Mouse (Mus musculus): ENCODE measurements around the gene Arhgef17. TPM values are rescaled to one million over a fixed set of nuclear protein-coding genes. Genes with fewer than 3 reads are reported as not detected.

Gene Arhgef17
- total RNA-seq, 1 experiment from 2014 or later = 43.9 TPM

DNA sequence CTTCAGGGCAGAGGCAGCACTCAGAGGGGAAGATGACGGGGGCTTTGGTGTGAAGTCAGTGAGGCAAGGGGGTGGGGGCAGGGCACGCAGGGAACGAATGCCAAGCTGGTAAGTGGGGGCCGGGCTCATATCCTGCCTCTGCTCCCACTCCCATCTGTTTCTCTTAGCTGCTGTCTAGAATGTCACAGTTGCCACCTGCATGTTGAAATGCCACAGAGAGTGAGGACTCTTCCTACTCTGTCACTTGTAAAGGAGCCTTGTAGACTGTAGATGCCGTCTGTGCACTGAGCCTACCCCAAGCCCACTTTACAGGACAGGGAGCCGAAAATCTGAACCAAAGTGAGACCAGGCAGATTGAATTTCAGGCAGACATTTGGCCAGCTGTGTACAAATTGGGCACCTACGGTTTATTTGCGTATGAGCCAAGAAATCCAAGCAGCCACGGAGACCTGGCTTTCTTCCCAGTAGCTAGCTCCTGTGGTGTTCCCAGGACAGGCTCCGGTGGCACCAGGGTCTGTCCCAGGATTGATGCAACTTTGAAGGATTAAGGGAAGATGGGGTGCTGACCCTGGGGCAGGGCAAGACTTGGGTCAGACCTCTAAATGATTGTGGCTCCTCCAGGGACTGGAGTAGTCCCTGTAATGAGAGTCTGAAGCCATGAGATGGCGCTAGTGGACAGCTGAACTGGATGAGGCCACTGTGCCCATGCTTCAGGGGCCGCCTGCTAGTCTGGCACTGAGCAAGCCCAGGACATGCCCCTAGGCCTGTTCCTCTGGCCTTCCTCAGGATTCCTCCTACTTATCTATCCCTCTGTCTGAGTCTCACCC is 11.1 kb upstream of the Arhgef17 start:
- peak; percentile 83 for DNase-seq

DNA sequence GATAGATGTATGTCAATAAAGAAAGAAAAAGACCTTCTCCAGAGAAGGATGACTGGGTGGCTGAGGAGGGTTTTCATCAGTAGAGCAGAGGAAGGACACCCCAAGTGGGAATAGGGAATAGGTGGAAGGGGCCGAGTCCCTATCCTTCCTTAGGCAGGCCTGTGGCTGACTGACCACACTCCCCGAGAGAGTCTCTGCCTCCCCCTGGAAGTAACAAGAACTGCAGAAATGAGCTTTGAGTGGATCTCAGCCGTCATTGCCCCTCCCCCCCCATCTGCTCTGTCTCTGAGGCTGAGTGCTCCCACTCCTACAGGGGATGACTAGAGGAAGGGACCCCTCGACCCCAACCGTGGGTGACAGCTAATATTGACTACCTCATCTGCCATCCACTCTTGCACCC is 9.3 kb upstream of the Arhgef17 start:
- no peak for DNase-seq

- DNase-seq = peak; percentile 3
Measured at GRCm38 (mm10) chr7:100938106-100938505, 6.2 kb upstream of the Arhgef17 start.

DNA sequence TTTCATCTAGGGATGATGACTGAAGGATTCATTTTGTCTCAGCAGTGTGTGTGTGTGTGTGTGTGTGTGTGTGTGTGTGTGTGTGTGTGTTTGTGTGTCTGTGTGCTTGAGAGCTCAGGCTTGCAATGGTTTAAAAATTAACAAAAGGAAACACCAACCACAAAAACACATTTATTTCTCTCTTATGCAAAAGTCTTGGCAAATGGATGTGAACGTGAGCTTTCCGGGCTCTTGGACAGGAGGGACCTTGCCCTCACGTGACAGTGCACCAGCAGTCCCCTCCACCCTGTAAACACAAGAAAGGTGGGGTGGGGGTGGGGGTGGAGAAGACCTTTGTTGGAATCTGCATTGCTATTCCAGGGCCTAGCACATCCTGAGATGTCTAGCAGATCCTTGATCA is 5.6 kb upstream of the Arhgef17 start:
- peak; percentile 1 for DNase-seq

GRCm38 (mm10) chr7:100933520-100933919 is 1.6 kb upstream of the Arhgef17 start:
- no peak for DNase-seq

GRCm38 (mm10) chr7:100932481-100933007 is 637 bp upstream of the Arhgef17 start:
- peak; percentile 91 for DNase-seq

DNA sequence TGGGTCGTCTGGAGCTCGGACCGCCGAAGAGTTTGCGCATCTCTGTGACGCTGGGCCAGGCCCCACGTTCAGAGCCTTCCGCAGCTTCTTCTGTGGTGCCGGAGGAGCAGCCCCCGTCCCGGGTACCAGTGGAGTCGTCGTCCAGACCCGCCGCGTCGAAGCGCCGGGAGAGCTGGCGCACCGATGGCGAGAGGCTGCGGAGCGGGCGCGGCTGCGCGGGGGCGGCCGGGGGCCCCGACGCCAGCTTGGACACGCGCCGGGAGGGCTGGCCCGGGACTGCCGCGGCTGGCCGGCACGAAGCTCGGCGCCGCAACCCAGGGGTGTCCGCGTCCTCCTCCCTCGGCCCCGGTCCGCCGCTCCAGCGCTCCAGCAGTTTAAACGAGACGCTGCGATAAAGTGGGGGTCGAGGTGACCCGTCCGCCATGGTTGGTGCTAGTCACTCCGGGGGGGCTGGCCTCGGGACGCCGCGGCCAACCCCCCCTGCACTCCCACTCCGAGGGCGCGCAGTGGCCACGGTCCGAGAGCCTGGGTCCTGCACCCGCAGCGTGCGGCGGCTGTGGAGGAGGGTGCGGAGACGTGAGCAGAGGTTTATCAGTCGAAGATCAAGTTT is 486 bp downstream of the Arhgef17 start:
- DNase-seq = peak; percentile 69

DNA sequence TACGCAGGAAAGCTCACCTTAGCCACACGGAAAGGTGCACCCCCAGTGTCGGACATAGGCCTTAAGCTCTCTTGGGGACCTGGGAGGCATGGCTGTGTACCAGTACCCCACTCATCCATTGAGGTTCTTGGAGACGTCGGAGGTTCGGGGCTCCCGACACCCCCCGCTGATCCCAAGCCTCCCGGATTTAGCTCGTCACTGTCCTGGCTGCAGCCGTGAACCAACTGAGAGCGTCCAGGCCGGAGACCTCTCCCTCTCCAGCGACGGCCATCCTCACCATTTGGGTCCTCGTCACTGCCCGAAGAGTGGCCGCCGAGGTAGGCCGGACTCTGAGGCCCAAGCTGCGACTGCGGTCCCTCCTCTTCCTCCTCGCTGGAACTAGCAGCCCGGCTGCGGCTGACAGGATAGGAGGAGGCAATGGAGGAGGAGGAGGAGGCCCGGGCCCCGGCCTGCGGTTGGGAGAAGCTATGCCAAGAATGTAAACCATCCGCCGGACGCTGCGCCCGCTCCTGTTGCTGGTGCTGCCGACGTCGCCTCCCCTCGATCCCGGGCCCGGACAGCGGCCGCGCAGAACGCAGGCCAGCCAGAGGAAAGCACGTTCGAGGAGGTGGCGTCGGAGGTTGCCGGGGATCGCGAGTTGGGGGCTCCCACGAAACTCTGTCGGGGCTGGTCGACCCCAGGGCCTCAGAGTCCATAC is 1.1 kb downstream of the Arhgef17 start:
- DNase-seq = peak; percentile 74

DNA sequence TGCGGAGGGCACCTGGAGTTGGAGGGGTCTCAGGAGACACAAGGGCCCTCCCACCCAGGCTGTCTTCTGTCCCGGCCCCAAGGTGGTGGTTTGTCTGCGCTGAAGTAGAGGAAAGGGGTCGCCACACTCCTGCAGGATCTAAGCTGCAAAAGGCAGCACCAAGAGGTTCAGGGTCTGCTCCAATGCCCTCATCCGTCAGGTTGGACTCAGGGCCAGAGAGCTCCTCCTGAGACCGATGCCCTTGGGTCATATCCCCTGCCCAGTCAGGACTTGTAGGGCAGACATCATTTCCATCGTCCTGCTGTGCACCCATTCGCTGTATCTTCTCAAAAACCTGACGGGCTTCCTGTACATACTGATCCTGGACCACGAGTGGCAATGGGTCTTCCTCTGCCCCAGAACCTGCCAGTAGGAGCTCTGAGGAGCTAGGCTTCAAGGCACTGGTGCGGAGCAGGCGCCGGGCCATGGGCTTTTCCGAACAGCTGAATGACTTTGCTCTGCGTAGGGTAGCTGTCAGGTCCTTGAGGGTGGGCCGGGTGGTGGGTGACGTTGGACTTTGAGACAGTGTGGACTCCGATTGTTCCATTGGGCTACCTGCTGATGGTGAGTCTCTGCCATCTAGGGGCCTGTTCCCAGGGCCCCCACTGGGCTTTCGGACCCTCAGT is 2.1 kb downstream of the Arhgef17 start:
- DNase-seq = no peak

DNA sequence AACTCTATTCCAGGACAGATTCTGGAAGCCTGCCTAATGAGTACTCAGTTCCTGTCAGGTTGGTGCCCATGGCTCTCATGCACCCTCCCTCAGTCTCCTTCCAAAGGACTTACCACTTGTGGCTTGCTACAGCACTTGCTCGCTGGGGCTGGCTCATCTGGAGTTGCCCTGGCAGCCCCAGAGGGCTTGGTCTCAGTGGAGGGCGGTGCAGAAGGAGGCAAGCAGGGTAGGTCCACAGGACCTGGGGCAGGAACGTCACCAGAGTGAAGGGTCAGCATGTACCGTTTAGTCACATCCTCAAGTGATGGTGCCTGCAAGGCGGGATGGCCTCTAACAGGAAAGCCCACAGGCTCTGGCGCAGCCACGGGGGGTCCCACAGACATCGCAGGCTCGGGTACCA is 3.5 kb downstream of the Arhgef17 start:
- DNase-seq = peak; percentile 43

DNA sequence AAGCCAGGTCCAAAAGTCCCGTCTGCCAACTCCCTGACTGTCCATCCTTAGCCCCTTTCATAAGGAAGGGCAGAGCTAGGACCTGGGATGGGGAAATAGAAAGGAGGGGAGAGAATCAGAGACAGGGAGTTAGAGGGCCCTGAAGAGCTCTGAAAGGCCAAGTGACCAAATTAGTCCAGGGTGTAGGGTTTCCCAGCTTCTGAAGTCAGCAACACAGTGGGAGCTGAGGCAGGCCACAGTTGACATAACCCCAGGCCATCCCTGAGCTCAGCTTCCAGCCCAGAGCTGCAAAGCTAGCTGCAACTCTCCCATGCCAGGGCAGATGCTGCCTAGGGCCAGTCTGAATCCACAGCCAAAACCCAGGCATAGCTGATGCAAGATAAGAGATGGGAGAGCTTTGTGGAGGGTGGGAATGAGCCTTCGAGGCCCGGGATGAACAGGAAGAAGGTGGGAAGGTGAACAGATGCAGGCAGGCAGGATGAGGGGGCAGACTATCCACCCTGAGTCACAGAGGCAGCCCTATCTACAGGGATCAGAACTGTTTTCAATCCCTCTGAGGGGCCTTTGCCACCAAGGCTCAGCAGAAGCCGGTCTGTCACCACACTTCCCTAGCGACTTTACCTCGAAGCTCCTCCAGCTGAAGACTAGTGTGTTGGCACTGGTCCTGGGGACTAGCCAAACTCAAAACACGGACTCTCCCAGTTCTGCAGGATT is 4.5 kb downstream of the Arhgef17 start:
- DNase-seq = peak; percentile 26

- DNase-seq = no peak
Measured at GRCm38 (mm10) chr7:100926311-100926923, 5.5 kb downstream of the Arhgef17 start.

DNA sequence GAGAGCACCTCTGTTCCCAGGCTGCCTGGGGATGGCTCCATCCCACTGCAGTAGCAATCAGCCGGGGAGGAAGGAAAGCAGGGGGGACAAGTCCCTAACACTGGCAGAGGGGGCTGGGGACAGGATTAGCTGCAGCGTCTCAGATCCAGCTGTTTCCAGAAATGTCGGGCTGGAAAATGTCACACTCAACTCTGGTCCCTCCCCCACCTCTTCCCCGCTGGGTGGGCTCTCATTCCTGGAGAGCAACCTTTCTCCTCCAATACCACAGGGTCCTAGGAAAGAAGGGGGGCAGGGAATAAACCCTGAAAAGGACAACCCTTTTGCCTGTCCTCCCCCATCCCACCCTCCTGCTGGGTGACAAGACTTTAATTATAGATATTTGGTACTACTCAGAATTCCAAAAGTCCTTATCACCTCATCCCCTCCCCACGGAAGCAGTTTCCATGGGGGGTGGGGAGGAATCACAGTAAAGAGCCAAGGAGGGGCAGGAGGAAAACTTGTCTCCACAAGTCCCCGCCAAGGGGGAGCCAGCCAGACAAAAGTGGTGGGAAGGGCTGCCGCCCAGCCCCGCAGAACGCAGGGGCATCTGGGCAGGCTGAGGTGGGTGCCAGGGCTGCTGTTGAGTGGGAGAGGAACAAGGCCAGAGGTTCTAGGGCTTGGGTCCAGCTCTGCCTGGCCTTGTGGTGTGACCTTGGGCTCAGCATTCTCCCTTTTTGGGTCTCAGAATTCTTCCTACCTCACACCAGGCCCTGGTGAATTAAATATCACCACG is 7.0 kb downstream of the Arhgef17 start:
- DNase-seq = peak; percentile 49

DNA sequence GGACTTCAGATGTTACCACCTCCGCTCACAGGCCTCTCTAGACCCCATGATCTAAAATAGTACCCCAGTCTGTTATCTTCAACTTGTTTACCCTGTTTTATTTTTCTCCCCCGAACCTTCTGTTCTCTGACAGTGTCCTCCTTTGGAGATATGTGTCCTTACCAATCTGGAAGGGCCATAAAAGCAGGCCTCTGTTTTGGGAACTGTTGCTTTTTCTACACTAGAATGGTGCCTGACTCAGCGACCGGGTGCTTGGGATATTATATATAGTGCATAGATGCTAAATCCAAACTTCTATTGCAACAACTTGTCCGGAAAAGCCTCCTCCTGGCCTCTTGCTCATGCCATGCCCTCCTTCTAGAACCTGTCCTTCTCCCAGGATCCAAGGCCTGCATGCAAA is 7.7 kb downstream of the Arhgef17 start:
- DNase-seq = no peak

GRCm38 (mm10) chr7:100922907-100923306 is 9.0 kb downstream of the Arhgef17 start:
- DNase-seq = peak; percentile 77

- DNase-seq = peak; percentile 21
Measured at GRCm38 (mm10) chr7:100921289-100921688, 10.6 kb downstream of the Arhgef17 start.

DNA sequence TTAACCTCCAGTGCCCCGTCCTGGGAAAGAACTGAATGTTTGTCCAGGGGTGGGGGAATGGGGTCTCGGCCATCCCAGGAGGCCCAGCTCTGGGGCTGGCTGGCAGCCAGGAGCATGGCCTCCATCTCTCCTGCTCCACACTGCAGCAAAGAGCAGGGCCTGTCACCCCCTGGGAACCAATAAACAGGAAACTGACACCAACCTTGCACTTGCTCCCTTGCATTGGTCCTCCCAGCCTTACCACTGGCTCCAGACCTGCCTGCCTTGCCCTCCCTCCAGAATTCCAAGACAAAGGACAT is 12.1 kb downstream of the Arhgef17 start:
- peak; percentile 46 for DNase-seq

DNA sequence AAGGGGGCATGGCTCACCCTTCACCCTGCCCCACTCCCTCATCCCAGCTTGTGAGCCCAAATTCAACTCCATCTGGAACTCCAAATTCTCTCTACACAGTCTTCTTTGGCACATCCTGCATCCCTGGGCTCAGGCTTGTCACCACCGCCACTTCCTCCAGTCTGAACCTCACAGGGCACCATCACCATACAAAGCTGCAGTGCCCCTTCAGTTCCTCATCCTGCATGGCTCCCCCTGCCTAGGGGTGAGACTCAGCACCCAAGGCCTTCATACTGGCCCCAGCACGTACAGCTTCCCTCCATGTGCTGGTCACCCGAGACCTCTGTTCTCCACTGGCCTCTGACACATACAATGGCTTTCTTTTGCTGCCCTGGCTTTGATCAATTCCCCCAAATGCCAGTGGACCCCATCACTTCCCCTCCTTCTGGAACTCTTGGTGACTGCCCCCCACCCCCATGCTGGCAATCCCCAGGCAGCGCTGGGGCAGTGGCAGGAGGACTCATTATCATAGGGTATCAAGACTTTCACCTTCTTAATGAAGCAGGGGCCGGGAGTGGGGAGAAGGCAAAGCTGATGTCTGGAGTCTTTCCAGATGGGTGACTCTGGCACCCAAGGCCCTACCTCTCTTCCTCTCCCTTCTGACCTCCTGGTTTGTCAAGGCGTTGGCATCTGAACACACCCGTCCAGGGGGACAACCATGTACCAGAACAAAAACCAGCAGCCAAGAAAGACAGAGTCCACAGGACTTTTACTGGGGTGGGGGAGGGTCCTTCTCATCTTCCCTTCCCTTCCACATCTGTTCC is 12.7 kb downstream of the Arhgef17 start:
- no peak for DNase-seq

GRCm38 (mm10) chr7:100918176-100918575 is 13.7 kb downstream of the Arhgef17 start:
- DNase-seq = peak; percentile 82

DNA sequence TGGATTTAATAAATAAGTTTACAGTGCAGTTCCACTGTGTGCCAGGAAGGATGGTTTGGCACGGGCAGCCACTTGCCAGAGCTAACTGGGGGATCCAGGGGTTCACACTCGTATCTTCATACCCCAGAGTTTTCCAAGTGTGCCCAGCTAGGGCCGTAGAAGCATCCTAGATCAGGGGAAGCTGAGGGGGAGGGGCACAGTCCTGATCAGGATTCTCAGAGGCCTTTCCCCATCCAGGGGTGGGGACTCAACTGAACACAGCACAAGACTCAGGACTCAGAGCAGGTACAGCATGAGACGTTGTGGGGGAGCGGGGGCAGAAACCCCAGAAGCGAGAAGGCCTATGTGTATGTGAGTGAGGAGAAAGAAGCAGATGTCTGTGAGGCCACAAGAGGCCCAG is 14.2 kb downstream of the Arhgef17 start:
- peak; percentile 15 for DNase-seq

Data from adrenal gland, postnatal 14 days (tissue).